Mouse (Mus musculus): ENCODE results near the gene Pou2f1.

GRCm38 (mm10) chr1:165891686-165892085 lies 110.8 kb downstream of the Pou2f1 start:
- no peak for TF ChIP-seq CTCF (IDR thresholded peaks at IDR 0.05; ENCODE audit: borderline replicate concordance, insufficient read depth, low read length)
- no peak for TF ChIP-seq POLR2A (IDR thresholded peaks at IDR 0.05; ENCODE audit: low read depth, low read length)

All from embryonic fibroblast, embryonic 13.5 days (primary cell).